In the genomic region with DNA sequence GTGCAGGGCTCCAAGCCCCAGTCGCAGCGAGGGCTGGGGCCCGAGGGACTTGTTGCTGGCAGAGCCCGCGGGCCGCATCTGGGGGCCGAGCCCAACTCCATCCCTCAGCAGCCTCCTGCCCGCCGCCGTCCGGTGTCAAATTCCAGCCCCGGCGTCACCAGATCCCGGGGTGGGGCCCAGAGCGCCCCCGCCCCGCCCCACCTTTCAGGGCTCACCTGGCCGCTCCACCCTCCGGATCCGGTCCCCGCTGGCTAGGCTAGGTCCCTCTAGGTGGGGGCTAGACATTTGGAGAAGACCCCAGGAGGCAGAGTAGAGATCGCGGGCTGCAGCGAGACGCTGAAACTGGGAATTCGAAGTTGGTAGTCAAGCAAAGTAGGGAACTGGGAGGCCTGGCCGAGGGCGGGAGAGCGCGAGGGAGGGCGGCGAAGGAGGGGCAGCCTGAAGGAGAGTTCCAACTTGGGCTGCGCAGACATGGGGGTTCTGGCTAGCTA, we compare ENCODE assay signal across 8 mouse cellular contexts. TPM values are rescaled to one million over a fixed set of nuclear protein-coding genes. Genes with fewer than 3 reads are reported as not detected.
DNase-seq lines count a peak whose midpoint lies in the region; ATAC-seq and TF ChIP-seq lines count a peak whose summit lies in the region.

Artn (minus strand) TSS at position 373 of the 491 bp plus-strand sequence.

- H3K4me1 ChIP-seq in forebrain, embryonic 14.5 days (ENCODE audit: control insufficient read depth, insufficient read depth, low read length), result peaks cover 10% of the 10 kb centered on the region
- no peaks in the 10 kb centered on the region for H3K4me1 ChIP-seq in lung, adult 2 months (ENCODE audit: control insufficient read depth, insufficient read depth, low read length)
- peaks cover 23% of the 10 kb centered on the region for H3K4me1 ChIP-seq in stomach, embryonic 14.5 days (ENCODE audit: control insufficient read depth, insufficient read depth, low read length)

- H3K9ac ChIP-seq in forebrain, embryonic 14.5 days (ENCODE audit: low read length), result peak within 1 kb of the TSS; percentile 50
- no peak within 1 kb of the TSS; the same call in 1 of the 2 replicates for H3K9ac ChIP-seq in stomach, embryonic 14.5 days (replicated peaks; ENCODE audit: low read depth, low read length)

- peak within 1 kb of the TSS; percentile 17 for H3K4me3 ChIP-seq in forebrain, embryonic 14.5 days (ENCODE audit: low read depth, low read length)
- peak within 1 kb of the TSS; percentile 39 for H3K4me3 ChIP-seq in lung, adult 2 months (replicated peaks; ENCODE audit: extremely low read depth, low read depth, low read length)
- peak within 1 kb of the TSS; percentile 40 for H3K4me3 ChIP-seq in stomach, embryonic 14.5 days (ENCODE audit: low read depth, low read length)

- DNase-seq in thymus, postnatal 4 days, result peak; percentile 20
- DNase-seq in thymus, postnatal 10 days (ENCODE audit: low spot score in 2 of 2), result no peak
- DNase-seq in forebrain, embryonic 14.5 days (ENCODE audit: low spot score), result no peak
- peak; percentile 66 for DNase-seq in kidney, adult 11 months
- peak; percentile 65 for DNase-seq in lung, adult 2 months
- DNase-seq in left cerebral cortex, adult 11 months (ENCODE audit: low spot score), result no peak

- H3K4me2 ChIP-seq in forebrain, embryonic 14.5 days (ENCODE audit: low read length), result peak within 1 kb of the TSS; percentile 48
- peak within 1 kb of the TSS; percentile 86 for H3K4me2 ChIP-seq in stomach, embryonic 14.5 days (replicated peaks; ENCODE audit: low read depth, low read length)

- no peak for TF ChIP-seq POLR2A in lung, adult 2 months (IDR thresholded peaks at IDR 0.05; ENCODE audit: borderline replicate concordance, extremely low read depth, low read depth, low read length)

- no peak within 1 kb of the TSS for H3K27ac ChIP-seq in forebrain, embryonic 14.5 days (ENCODE audit: low read depth, low read length)
- no peak within 1 kb of the TSS; the same call in 1 of the 2 replicates for H3K27ac ChIP-seq in stomach, embryonic 14.5 days (ENCODE audit: low read length)

- under 1% methylated on average over 33 of the region's 33 CpGs for WGBS in forebrain, embryonic 14.5 days
- 2% methylated on average over 33 of the region's 33 CpGs for WGBS in lung, adult 2 months
- WGBS in stomach, embryonic 14.5 days, result 2% methylated on average over 33 of the region's 33 CpGs

- H3K36me3 ChIP-seq in forebrain, embryonic 14.5 days (ENCODE audit: control insufficient read depth, insufficient read depth, low read length), result 0 out of 2 replicates have a peak, but pooled peaks cover 6% of the 10 kb centered on the region
- no peaks in the 10 kb centered on the region; the same call in 1 of the 2 replicates for H3K36me3 ChIP-seq in stomach, embryonic 14.5 days (ENCODE audit: control insufficient read depth, insufficient read depth, low read length)

- peaks cover 48% of the 10 kb centered on the region for H3K27me3 ChIP-seq in forebrain, embryonic 14.5 days (replicated peaks; ENCODE audit: control insufficient read depth, insufficient read depth, low read length)
- H3K27me3 ChIP-seq in stomach, embryonic 14.5 days (ENCODE audit: control insufficient read depth, insufficient read depth, low read length), result 0 out of 2 replicates have a peak, but pooled peaks cover 10% of the 10 kb centered on the region

- ATAC-seq in forebrain, embryonic 14.5 days, result no peak
- ATAC-seq in stomach, embryonic 14.5 days (ENCODE audit: insufficient number of reproducible peaks, insufficient read depth, low FRiP score, low read depth), result peak; percentile 71
- ATAC-seq in monocyte, adult 5-6 weeks (replicated peaks; ENCODE audit: insufficient number of reproducible peaks, low FRiP score, low TSS enrichment, poor library complexity, severe bottlenecking), result no peak

- H3K9me3 ChIP-seq in forebrain, embryonic 14.5 days (replicated peaks; ENCODE audit: control insufficient read depth, low read length), result no peaks in the 10 kb centered on the region
- no peaks in the 10 kb centered on the region for H3K9me3 ChIP-seq in stomach, embryonic 14.5 days (ENCODE audit: control insufficient read depth, low read depth, low read length)

- no peak for TF ChIP-seq CTCF in lung, adult 2 months (IDR thresholded peaks at IDR 0.05; ENCODE audit: insufficient read depth, low read length)

RNA-seq across cellular contexts. Expression of gene Artn, which starts in this region (rescaled TPM):
- 0.22 and 0.36 TPM in 2 replicates for polyA plus RNA-seq in forebrain, embryonic 14.5 days (2014; fragmentation: Nextera tagmentation; extraction: Ambion mirVana)
- polyA plus RNA-seq in lung, adult 2 months (2012; rRNA removed), result 2.7 and 3.8 TPM in 2 replicates
- polyA plus RNA-seq in stomach, embryonic 14.5 days (2014; fragmentation: Nextera tagmentation; extraction: Ambion mirVana), result 5.8 and 7.0 TPM in 2 replicates
- total RNA-seq in monocyte, adult 5-6 weeks (2017), result not detected in 3 replicates

Comparison
In these comparisons a context has a peak if more than half of its experiments do, and no peak if none do; other contexts are left out.
1. DNase-seq: peak in thymus, postnatal 4 days (single experiment), kidney, adult 11 months (single experiment) and lung, adult 2 months (single experiment); none in thymus, postnatal 10 days (0 of 2), forebrain, embryonic 14.5 days (single experiment) and left cerebral cortex, adult 11 months (single experiment).
2. Peak in every context shown above with its lines, with median percentiles within 50 percentile points of each other: H3K4me3 ChIP-seq.